Mouse (Mus musculus) heart, adult 2 months (tissue): ENCODE data around the gene Cebpb.
A peak's percentile ranks its signal among the peaks of the same experiment; 100 is the strongest.

Source experiments
- CTCF ChIP-seq: fragments of 200-600 bp; IDR thresholded peaks from 2 replicates; pipeline ENCODE4 v1.8.1; 2022; ENCODE audit warnings: antibody characterized with exemption, mild to moderate bottlenecking, moderate library complexity
- EP300 ChIP-seq: fragments of 200-500 bp; IDR thresholded peaks from 2 replicates; pipeline ENCODE4 v1.6.1; 2011; ENCODE audit warnings: low read depth, low read length, control low read depth; ENCODE audit not compliant: insufficient read depth

GRCm38 (mm10) chr2:167689501-167690218 is 945 bp downstream of the Cebpb start, which contains the start of gene Tmem189:
- TF ChIP-seq EP300 (peak; percentile 25; the same call in 1 of the 2 replicates), CTCF (no peak)
